Mouse (Mus musculus) hindbrain, embryonic 13.5 days (tissue): ENCODE measurements around the gene Rasl10b. TPM values are rescaled to one million over a fixed set of nuclear protein-coding genes. Genes with fewer than 3 reads are reported as not detected.

Source experiments
- ATAC-seq: fragments of 200-750 bp; cut with Nextera tagmentation; 2 replicates; pipeline ENCODE4 v1.8.0; 2017; ENCODE audit warnings: moderate TSS enrichment; ENCODE audit not compliant: low FRiP score
- H3K27ac ChIP-seq: fragments of 300-500 bp; sonication (generic); 2 replicates; pipeline ENCODE4 v1.5.1; 2015; ENCODE audit warnings: inconsistent platforms, mild to moderate bottlenecking, moderate library complexity
- H3K27me3 ChIP-seq: fragments of 300-500 bp; sonication (generic); 2 replicates; pipeline ENCODE4 v1.6.1; 2015; ENCODE audit warnings: mild to moderate bottlenecking, inconsistent platforms
- H3K36me3 ChIP-seq: fragments of 300-500 bp; sonication (generic); 2 replicates; pipeline ENCODE4 v1.6.1; 2015; ENCODE audit warnings: mild to moderate bottlenecking, inconsistent platforms
- H3K4me1 ChIP-seq: fragments of 300-500 bp; sonication (generic); replicated peaks from 2 replicates; pipeline ENCODE4 v1.6.1; 2015; ENCODE audit warnings: inconsistent platforms
- H3K4me2 ChIP-seq: fragments of 300-500 bp; sonication (generic); 2 replicates; pipeline ENCODE4 v1.6.1; 2015; ENCODE audit warnings: inconsistent platforms, mild to moderate bottlenecking, moderate library complexity
- H3K4me3 ChIP-seq: fragments of 300-500 bp; sonication (generic); 2 replicates; pipeline ENCODE4 v1.5.1; 2015; ENCODE audit warnings: mild to moderate bottlenecking, inconsistent platforms
- H3K9ac ChIP-seq: fragments of 300-500 bp; sonication (generic); 2 replicates; pipeline ENCODE4 v1.6.1; 2015; ENCODE audit warnings: mild to moderate bottlenecking, inconsistent platforms
- H3K9me3 ChIP-seq: fragments of 300-500 bp; sonication (generic); 2 replicates; pipeline ENCODE4 v1.6.1; 2016; ENCODE audit warnings: inconsistent platforms
- WGBS: fragments of 180-500 bp; shearing (Covaris S2); methylation state at CpG from one replicate; pipeline ENCODE4 v1.1.7; 2015; 5-methylcytosine and 5-hydroxymethylcytosine counted together
- polyA plus RNA-seq: library from polyadenylated mRNA; unstranded; fragments of >200 nt; fragmentation: Nextera tagmentation; extraction: Ambion mirVana; gene quantifications from 2 replicates; pipeline ENCODE4 v1.2.1, GENCODE M21; 2015

Gene Rasl10b
- polyA plus RNA-seq, 1 experiment from 2014 or later, result 22.2 TPM

- Histone ChIP-seq H3K36me3 (no peaks in the 10 kb centered on the region), H3K9me3 (no peaks in the 10 kb centered on the region), H3K27ac (no peak overlapping the region), H3K27me3 (peaks cover 53% of the 10 kb centered on the region), H3K4me1 (peaks cover 13% of the 10 kb centered on the region), H3K9ac (peak overlapping the region; percentile 71; the same call in 1 of the 2 replicates), H3K4me2 (peak overlapping the region; percentile 80), H3K4me3 (peak overlapping the region; percentile 60)
- WGBS, result 31% methylated on average over 11 of the region's 11 CpGs
- no peak for ATAC-seq
Observed at GRCm38 (mm10) chr11:83439426-83440060, 30.6 kb downstream of the Rasl10b start.

DNA sequence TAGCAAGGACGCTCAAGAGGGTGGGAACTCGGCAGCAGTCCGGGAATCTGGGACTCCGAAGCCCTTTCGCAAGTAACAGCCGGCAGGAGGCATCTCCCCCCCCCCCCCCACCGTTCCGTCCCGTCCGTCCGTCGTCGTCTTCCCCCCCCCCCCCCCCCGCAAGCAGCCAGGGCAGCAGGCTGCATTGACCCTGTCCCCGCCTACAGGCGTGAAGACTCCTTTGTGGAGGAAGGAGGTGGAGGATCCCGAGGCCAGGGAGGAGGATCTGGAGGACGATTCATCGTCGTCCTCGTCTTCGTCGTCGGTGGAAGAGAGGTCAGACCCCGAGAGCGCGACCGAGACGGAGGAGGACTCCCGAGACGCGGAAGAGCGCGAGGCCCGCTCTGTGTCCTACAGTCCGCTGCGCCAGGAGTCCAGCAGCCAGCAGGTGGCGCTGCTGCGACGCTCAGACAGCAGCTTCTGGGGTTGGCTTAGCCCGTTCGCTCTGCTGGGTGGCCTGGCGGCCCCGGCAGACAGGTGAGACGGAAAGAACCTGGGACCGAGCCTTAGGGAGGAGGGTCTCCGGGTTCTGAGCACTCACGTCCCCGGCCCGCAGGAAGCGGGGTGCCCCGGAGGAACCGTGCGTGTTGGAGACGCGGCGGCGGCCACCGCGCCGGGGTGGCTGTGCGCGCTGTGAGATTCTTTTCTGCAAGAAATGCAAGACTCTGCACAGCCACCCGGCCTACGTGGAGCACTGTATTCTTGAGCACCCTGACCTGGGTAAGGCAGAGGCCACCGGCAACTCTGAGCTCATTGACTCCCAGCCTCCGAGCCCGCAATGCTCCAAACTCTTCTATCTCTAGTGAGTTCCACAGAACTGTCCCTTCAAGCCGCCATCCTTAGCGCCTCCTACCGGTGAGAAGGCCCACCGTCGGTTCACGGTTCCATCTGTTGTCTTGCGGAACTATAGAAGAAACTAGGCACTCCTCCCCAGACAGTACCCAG, 31.4 kb downstream of the Rasl10b start:
- Histone ChIP-seq H3K36me3 (no peaks in the 10 kb centered on the region), H3K4me1 (peaks cover 18% of the 10 kb centered on the region), H3K4me3 (peak overlapping the region; percentile 60), H3K4me2 (peak overlapping the region; percentile 80), H3K9ac (peak overlapping the region; percentile 71), H3K9me3 (no peaks in the 10 kb centered on the region), H3K27ac (peak overlapping the region; percentile 12; the same call in 1 of the 2 replicates), H3K27me3 (peaks cover 55% of the 10 kb centered on the region)
- peak; percentile 91 for ATAC-seq
- under 1% methylated on average over 66 of the region's 75 CpGs for WGBS

DNA sequence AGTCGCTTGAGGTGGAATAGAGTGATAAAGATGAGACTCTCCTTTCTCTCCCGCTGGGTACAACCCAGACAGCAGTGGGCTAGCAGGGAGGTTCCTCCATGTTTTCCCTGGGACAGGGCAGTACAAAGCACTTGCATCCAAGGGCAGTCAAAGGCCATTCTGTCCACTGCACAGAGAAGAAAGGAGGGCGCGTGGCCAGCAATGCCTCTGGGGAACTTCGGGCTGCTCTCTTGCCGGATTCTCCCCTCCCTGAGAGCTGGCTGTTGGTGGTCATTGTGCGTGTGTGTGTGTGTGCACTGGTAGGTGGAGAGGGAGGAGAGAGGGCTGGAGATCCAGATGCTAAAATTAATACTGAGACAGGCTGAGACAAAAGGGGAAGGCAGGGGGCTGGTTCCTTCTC, 32.3 kb downstream of the Rasl10b start:
- H3K9ac ChIP-seq, result no peak overlapping the region
- 48% methylated on average over 7 of the region's 7 CpGs for WGBS
- H3K9me3 ChIP-seq, result no peaks in the 10 kb centered on the region
- no peaks in the 10 kb centered on the region for H3K36me3 ChIP-seq
- H3K4me2 ChIP-seq, result peak overlapping the region; percentile 80; the same call in 1 of the 2 replicates
- 0 out of 2 replicates have a peak overlapping the region, but pooled peaks have one; percentile 60 for H3K4me3 ChIP-seq
- H3K27ac ChIP-seq, result no peak overlapping the region
- H3K27me3 ChIP-seq, result peaks cover 63% of the 10 kb centered on the region
- no peak for ATAC-seq
- H3K4me1 ChIP-seq, result peaks cover 18% of the 10 kb centered on the region

- Histone ChIP-seq H3K4me3 (peak overlapping the region; percentile 26), H3K27me3 (peaks cover 71% of the 10 kb centered on the region), H3K27ac (no peak overlapping the region), H3K9ac (peak overlapping the region; percentile 39; the same call in 1 of the 2 replicates), H3K36me3 (no peaks in the 10 kb centered on the region), H3K4me2 (peak overlapping the region; percentile 51), H3K9me3 (no peaks in the 10 kb centered on the region), H3K4me1 (peaks cover 23% of the 10 kb centered on the region)
- 11% methylated on average over 29 of the region's 29 CpGs for WGBS
- ATAC-seq, result peak; percentile 26; the same call in 1 of the 2 replicates
Observed at GRCm38 (mm10) chr11:83442596-83443267, 33.8 kb downstream of the Rasl10b start.

GRCm38 (mm10) chr11:83443824-83444223, 34.9 kb downstream of the Rasl10b start:
- H3K4me1 ChIP-seq, result peaks cover 34% of the 10 kb centered on the region
- no peak overlapping the region for H3K9ac ChIP-seq
- H3K4me3 ChIP-seq, result no peak overlapping the region
- H3K27ac ChIP-seq, result no peak overlapping the region
- H3K4me2 ChIP-seq, result no peak overlapping the region
- H3K9me3 ChIP-seq, result no peaks in the 10 kb centered on the region
- no peak for ATAC-seq
- WGBS, result 10% methylated on average over 7 of the region's 7 CpGs
- H3K27me3 ChIP-seq, result peaks cover 67% of the 10 kb centered on the region
- H3K36me3 ChIP-seq, result no peaks in the 10 kb centered on the region

GRCm38 (mm10) chr11:83445001-83445400, 36.1 kb downstream of the Rasl10b start:
- peak overlapping the region; percentile 19 for H3K4me3 ChIP-seq
- H3K9me3 ChIP-seq, result no peaks in the 10 kb centered on the region
- H3K36me3 ChIP-seq, result no peaks in the 10 kb centered on the region
- H3K27me3 ChIP-seq, result peaks cover 62% of the 10 kb centered on the region
- ATAC-seq, result no peak
- peaks cover 37% of the 10 kb centered on the region for H3K4me1 ChIP-seq
- no peak overlapping the region for H3K27ac ChIP-seq
- H3K4me2 ChIP-seq, result peak overlapping the region; percentile 38
- H3K9ac ChIP-seq, result peak overlapping the region; percentile 46; the same call in 1 of the 2 replicates
- whole genome bisulfite sequencing, result 28% methylated on average over 19 of the region's 19 CpGs

- 68% methylated on average over 10 of the region's 10 CpGs for WGBS
- H3K9ac ChIP-seq, result peak overlapping the region; percentile 5; the same call in 1 of the 2 replicates
- no peaks in the 10 kb centered on the region for H3K9me3 ChIP-seq
- no peak overlapping the region for H3K4me3 ChIP-seq
- no peak for ATAC-seq
- peaks cover 27% of the 10 kb centered on the region for H3K4me1 ChIP-seq
- H3K27ac ChIP-seq, result peak overlapping the region; percentile 30; the same call in 1 of the 2 replicates
- H3K4me2 ChIP-seq, result no peak overlapping the region
- H3K36me3 ChIP-seq, result no peaks in the 10 kb centered on the region
- peaks cover 44% of the 10 kb centered on the region for H3K27me3 ChIP-seq
Observed at GRCm38 (mm10) chr11:83447612-83448011, 38.7 kb downstream of the Rasl10b start.

- Histone ChIP-seq H3K27ac (peak overlapping the region; percentile 32; the same call in 1 of the 2 replicates), H3K27me3 (peaks cover 38% of the 10 kb centered on the region), H3K4me3 (no peak overlapping the region), H3K9ac (no peak overlapping the region), H3K4me1 (peaks cover 25% of the 10 kb centered on the region), H3K36me3 (no peaks in the 10 kb centered on the region), H3K9me3 (no peaks in the 10 kb centered on the region), H3K4me2 (no peak overlapping the region)
- 35% methylated on average over 16 of the region's 16 CpGs for WGBS
- no peak for ATAC-seq
Observed at GRCm38 (mm10) chr11:83448021-83448926, 39.3 kb downstream of the Rasl10b start.

DNA sequence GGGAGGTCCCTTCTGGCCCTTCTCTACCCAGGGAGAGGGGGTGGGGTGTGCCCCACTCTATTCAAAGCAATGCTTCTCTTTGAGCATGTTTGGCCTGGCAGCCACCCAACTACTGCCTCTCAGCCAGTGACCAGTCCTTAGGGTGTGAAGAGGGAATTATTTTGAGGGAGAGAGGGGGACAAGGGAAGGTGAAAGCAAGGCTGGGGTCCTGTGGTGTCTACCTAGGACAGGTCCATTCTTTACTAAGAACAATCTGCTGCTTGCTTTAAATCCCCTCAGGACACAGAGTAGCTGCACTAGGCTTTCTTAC, 39.9 kb downstream of the Rasl10b start:
- no peak overlapping the region for H3K4me2 ChIP-seq
- peaks cover 25% of the 10 kb centered on the region for H3K4me1 ChIP-seq
- no peaks in the 10 kb centered on the region for H3K9me3 ChIP-seq
- no peaks in the 10 kb centered on the region for H3K36me3 ChIP-seq
- H3K4me3 ChIP-seq, result no peak overlapping the region
- ATAC-seq, result no peak; the same call in 1 of the 2 replicates
- H3K27ac ChIP-seq, result 0 out of 2 replicates have a peak overlapping the region, but pooled peaks have one; percentile 32
- peaks cover 32% of the 10 kb centered on the region for H3K27me3 ChIP-seq
- no peak overlapping the region for H3K9ac ChIP-seq

DNA sequence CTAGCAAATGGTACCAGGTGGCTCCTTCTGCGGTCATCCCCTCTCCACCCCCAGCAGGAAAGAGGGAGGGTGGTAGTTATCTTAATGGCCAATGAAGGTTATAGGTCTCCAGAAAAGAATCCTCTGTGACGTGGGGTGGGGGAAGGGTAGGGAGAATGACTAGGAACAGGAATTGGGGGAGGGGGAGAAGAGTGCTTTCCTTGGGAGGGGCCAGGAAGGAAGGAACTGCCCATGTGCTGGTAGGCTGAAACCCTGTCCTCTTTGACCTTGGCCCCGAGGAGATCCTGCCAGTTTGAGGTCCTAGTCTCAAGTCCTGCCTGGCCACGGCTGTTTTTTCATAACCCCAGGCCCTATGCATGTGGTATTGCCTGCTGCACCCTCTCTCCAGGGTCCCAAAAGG, 40.4 kb downstream of the Rasl10b start:
- Histone ChIP-seq H3K4me3 (no peak overlapping the region), H3K27me3 (peaks cover 28% of the 10 kb centered on the region), H3K27ac (0 out of 2 replicates have a peak overlapping the region, but pooled peaks have one; percentile 32), H3K9me3 (no peaks in the 10 kb centered on the region), H3K4me1 (peaks cover 25% of the 10 kb centered on the region), H3K4me2 (no peak overlapping the region), H3K36me3 (no peaks in the 10 kb centered on the region), H3K9ac (no peak overlapping the region)
- no peak for ATAC-seq
- WGBS, result 63% methylated on average over 4 of the region's 4 CpGs

- Histone ChIP-seq H3K36me3 (no peaks in the 10 kb centered on the region), H3K27ac (no peak overlapping the region), H3K4me1 (peaks cover 24% of the 10 kb centered on the region), H3K4me2 (no peak overlapping the region), H3K4me3 (no peak overlapping the region), H3K9ac (no peak overlapping the region), H3K27me3 (peaks cover 15% of the 10 kb centered on the region), H3K9me3 (no peaks in the 10 kb centered on the region)
- WGBS, result 65% methylated on average over 1 of the region's 1 CpGs
- no peak for ATAC-seq
Observed at GRCm38 (mm10) chr11:83450550-83450949, 41.6 kb downstream of the Rasl10b start.
